20 mouse cellular contexts compared by ENCODE assay signal in the genomic region with DNA sequence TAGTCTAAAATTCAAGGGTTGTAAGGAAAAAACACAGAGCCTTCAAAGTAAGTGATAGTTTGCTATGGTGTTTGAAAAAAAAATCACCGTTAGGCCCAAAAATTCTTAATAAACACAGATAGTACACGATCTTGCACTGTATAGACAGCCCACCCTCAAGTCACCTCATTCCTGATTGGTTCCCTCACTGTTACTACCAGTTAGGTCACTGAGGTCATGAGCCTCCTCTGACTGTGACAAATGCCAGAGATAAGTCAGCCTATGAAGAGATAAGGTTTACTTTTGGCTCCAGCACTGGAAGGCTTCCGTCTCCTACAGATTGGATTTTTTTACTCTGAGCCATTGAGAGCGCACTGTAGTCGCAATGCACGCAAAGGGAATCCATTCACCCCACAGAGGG. TPM values are rescaled to one million over a fixed set of nuclear protein-coding genes. Genes with fewer than 3 reads are reported as not detected.
"Had no signal": no experiment of that assay in that cellular context is flagged by ENCODE, and none has a peak within 500 bp of the region (broad histone marks: within the 10 kb centered on the region; RNA-seq: fewer than 3 reads in every experiment).

No protein-coding gene starts in this region.

- H3K36me3 ChIP-seq: lung, embryonic 15.5 days; midbrain, embryonic 13.5 days; midbrain, embryonic 15.5 days; neural tube, embryonic 12.5 days; stomach, embryonic 15.5 days had no signal

- H3K27me3 ChIP-seq: lung, embryonic 15.5 days; megakaryocyte, embryonic 14.5 days; midbrain, embryonic 13.5 days; midbrain, embryonic 15.5 days; neural tube, embryonic 12.5 days; stomach, embryonic 15.5 days had no signal

- H3K9me3 ChIP-seq: lung, embryonic 15.5 days; midbrain, embryonic 15.5 days; stomach, embryonic 15.5 days had no signal

- H3K4me1 ChIP-seq: megakaryocyte, embryonic 14.5 days; midbrain, embryonic 13.5 days; midbrain, embryonic 15.5 days; neural tube, embryonic 12.5 days; stomach, embryonic 15.5 days had no signal

- H3K4me2 ChIP-seq: lung, embryonic 15.5 days; midbrain, embryonic 11.5 days; midbrain, embryonic 13.5 days; midbrain, embryonic 15.5 days; neural tube, embryonic 12.5 days; stomach, embryonic 15.5 days had no signal

- H3K9ac ChIP-seq: lung, embryonic 15.5 days; midbrain, embryonic 13.5 days; midbrain, embryonic 15.5 days; neural tube, embryonic 12.5 days; stomach, embryonic 15.5 days had no signal

- H3K4me3 ChIP-seq: lung, embryonic 15.5 days; megakaryocyte, embryonic 14.5 days; midbrain, embryonic 13.5 days; midbrain, embryonic 15.5 days; neural tube, embryonic 12.5 days; stomach, embryonic 15.5 days had no signal

- ATAC-seq: lung, postnatal 0 days; midbrain, embryonic 13.5 days; midbrain, embryonic 15.5 days had no signal

- H3K27ac ChIP-seq: lung, embryonic 15.5 days; macrophage; midbrain, embryonic 13.5 days; midbrain, embryonic 15.5 days; neural tube, embryonic 12.5 days; stomach, embryonic 15.5 days; stomach, postnatal 0 days had no signal

- DNase-seq: lung, adult 2 months; lung, postnatal 14 days; lung, postnatal 36 days; right cerebral cortex, postnatal 14 days; thymus, adult 2 months; thymus, postnatal 25 days; thymus, postnatal 4 days had no signal

RNA-seq across cellular contexts. Expression of a gene that starts 50.3 kb away (rescaled TPM):
- total RNA-seq: megakaryocyte progenitor cell, adult 5-6 weeks; monocyte, adult 5-6 weeks; neutrophil, adult 5-6 weeks had no signal
- polyA plus RNA-seq: macrophage had no signal
